Mouse (Mus musculus) lung, adult 18-20 months (tissue): ENCODE results near the gene 2300009A05Rik.

Experiments used
- DNase-seq, 2 experiments: peaks; one replicate each; pipeline ENCODE4 v3.0.0; 2022; ENCODE audit warnings: mixed read lengths in 2 of 2

2300009A05Rik gene

GRCm38 (mm10) chr9:63346029-63346428 is 53.0 kb downstream of the 2300009A05Rik start:
- DNase-seq = no peak
